Mouse (Mus musculus): ENCODE results near the gene Atad1.
"Not testable (repeated sequence)": the region's sequence is repeated elsewhere in the genome, so short reads cannot be mapped to it uniquely, and the experiment has no call there.

Atad1 gene

GRCm38 (mm10) chr19:32675766-32676165 lies 63.8 kb downstream of the Atad1 start:
- DNase-seq (ENCODE audit: low spot score), result no peak

GRCm38 (mm10) chr19:32667830-32668229 lies 71.8 kb downstream of the Atad1 start:
- DNase-seq (ENCODE audit: low spot score), result not testable (repeated sequence)

GRCm38 (mm10) chr19:32665243-32665642 lies 74.3 kb downstream of the Atad1 start:
- no peak for DNase-seq (ENCODE audit: low spot score)

GRCm38 (mm10) chr19:32662936-32663335 lies 76.7 kb downstream of the Atad1 start:
- DNase-seq (ENCODE audit: low spot score), result no peak

GRCm38 (mm10) chr19:32659346-32659745 lies 80.2 kb downstream of the Atad1 start:
- no peak for DNase-seq (ENCODE audit: low spot score)

GRCm38 (mm10) chr19:32653630-32654362 lies 85.8 kb downstream of the Atad1 start:
- DNase-seq (ENCODE audit: low spot score), result peak; percentile 51

GRCm38 (mm10) chr19:32653122-32653521 lies 86.5 kb downstream of the Atad1 start:
- no peak for DNase-seq (ENCODE audit: low spot score)

- DNase-seq (ENCODE audit: low spot score), result no peak
Measured at GRCm38 (mm10) chr19:32651046-32651445, 88.5 kb downstream of the Atad1 start.

- peak; percentile 64 for DNase-seq (ENCODE audit: low spot score)
Measured at GRCm38 (mm10) chr19:32648019-32648571, 91.5 kb downstream of the Atad1 start.

- DNase-seq (ENCODE audit: low spot score), result no peak
Measured at GRCm38 (mm10) chr19:32646382-32646781, 93.2 kb downstream of the Atad1 start.

- DNase-seq (ENCODE audit: low spot score), result no peak
Measured at GRCm38 (mm10) chr19:32645939-32646338, 93.6 kb downstream of the Atad1 start.

GRCm38 (mm10) chr19:32643642-32644041 lies 95.9 kb downstream of the Atad1 start:
- no peak for DNase-seq (ENCODE audit: low spot score)

GRCm38 (mm10) chr19:32641995-32642394 lies 97.6 kb downstream of the Atad1 start:
- DNase-seq (ENCODE audit: low spot score), result no peak

- no peak for DNase-seq (ENCODE audit: low spot score)
Measured at GRCm38 (mm10) chr19:32641535-32641934, 98.1 kb downstream of the Atad1 start.

GRCm38 (mm10) chr19:32638276-32638903 lies 101.2 kb downstream of the Atad1 start:
- no peak for DNase-seq (ENCODE audit: low spot score)

GRCm38 (mm10) chr19:32637357-32638275 lies 102.0 kb downstream of the Atad1 start:
- no peak for DNase-seq (ENCODE audit: low spot score)

- no peak for DNase-seq (ENCODE audit: low spot score)
Measured at GRCm38 (mm10) chr19:32634916-32635315, 104.7 kb downstream of the Atad1 start.

- no peak for DNase-seq (ENCODE audit: low spot score)
Measured at GRCm38 (mm10) chr19:32628572-32629132, 110.9 kb downstream of the Atad1 start.

- DNase-seq (ENCODE audit: low spot score), result no peak
Measured at GRCm38 (mm10) chr19:32627631-32628030, 112.0 kb downstream of the Atad1 start.

GRCm38 (mm10) chr19:32626768-32627331 lies 112.7 kb downstream of the Atad1 start:
- no peak for DNase-seq (ENCODE audit: low spot score)

GRCm38 (mm10) chr19:32622142-32622541 lies 117.4 kb downstream of the Atad1 start:
- DNase-seq (ENCODE audit: low spot score), result no peak

All from ovary, adult 18-20 months (tissue).